Mouse (Mus musculus) hindbrain, embryonic 10.5 days (tissue): ENCODE data around the gene Bud31. TPM values are rescaled to one million over a fixed set of nuclear protein-coding genes. Genes with fewer than 3 reads are reported as not detected.
A peak's percentile ranks its signal among the peaks of the same experiment; 100 is the strongest.
"Not testable (repeated sequence)": the region's sequence is repeated elsewhere in the genome, so short reads cannot be mapped to it uniquely, and the experiment has no call there.

ENCODE experiments used
- DNase-seq: peaks from one replicate; pipeline ENCODE4 v3.0.0-alpha.2; 2017; ENCODE audit warnings: low spot score
- H3K27ac ChIP-seq: fragments of 300-500 bp; sonication (generic); 2 replicates; pipeline ENCODE4 v1.5.1; 2016; ENCODE audit warnings: mild to moderate bottlenecking, moderate library complexity
- H3K27me3 ChIP-seq: fragments of 300-500 bp; sonication (generic); 2 replicates; pipeline ENCODE4 v1.6.1; 2016; ENCODE audit warnings: mild to moderate bottlenecking; ENCODE audit not compliant: poor library complexity, insufficient read depth, severe bottlenecking
- H3K36me3 ChIP-seq: fragments of 300-500 bp; sonication (generic); 2 replicates; pipeline ENCODE4 v1.6.1; 2016; ENCODE audit warnings: mild to moderate bottlenecking, moderate library complexity
- H3K4me1 ChIP-seq: fragments of 300-500 bp; sonication (generic); replicated peaks from 2 replicates; pipeline ENCODE4 v1.6.1; 2016; ENCODE audit warnings: mild to moderate bottlenecking
- H3K4me3 ChIP-seq: fragments of 300-500 bp; sonication (generic); 2 replicates; pipeline ENCODE4 v1.5.1; 2016; ENCODE audit warnings: mild to moderate bottlenecking, moderate library complexity
- H3K9me3 ChIP-seq: fragments of 300-500 bp; sonication (generic); 2 replicates; pipeline ENCODE4 v1.6.1; 2016; ENCODE audit warnings: mild to moderate bottlenecking, moderate library complexity
- WGBS: fragments of 180-500 bp; shearing (Covaris S2); methylation state at CpG from one replicate; pipeline ENCODE4 v1.1.7; 2016; 5-methylcytosine and 5-hydroxymethylcytosine counted together
- polyA plus RNA-seq: library from polyadenylated mRNA; unstranded; fragments of >200 nt; fragmentation: Nextera tagmentation; extraction: Ambion mirVana; gene quantifications from 2 replicates; pipeline ENCODE4 v1.2.1, GENCODE M21; 2016

Bud31 gene
- polyA plus RNA-seq, 1 experiment from 2014 or later = 266 TPM

DNA sequence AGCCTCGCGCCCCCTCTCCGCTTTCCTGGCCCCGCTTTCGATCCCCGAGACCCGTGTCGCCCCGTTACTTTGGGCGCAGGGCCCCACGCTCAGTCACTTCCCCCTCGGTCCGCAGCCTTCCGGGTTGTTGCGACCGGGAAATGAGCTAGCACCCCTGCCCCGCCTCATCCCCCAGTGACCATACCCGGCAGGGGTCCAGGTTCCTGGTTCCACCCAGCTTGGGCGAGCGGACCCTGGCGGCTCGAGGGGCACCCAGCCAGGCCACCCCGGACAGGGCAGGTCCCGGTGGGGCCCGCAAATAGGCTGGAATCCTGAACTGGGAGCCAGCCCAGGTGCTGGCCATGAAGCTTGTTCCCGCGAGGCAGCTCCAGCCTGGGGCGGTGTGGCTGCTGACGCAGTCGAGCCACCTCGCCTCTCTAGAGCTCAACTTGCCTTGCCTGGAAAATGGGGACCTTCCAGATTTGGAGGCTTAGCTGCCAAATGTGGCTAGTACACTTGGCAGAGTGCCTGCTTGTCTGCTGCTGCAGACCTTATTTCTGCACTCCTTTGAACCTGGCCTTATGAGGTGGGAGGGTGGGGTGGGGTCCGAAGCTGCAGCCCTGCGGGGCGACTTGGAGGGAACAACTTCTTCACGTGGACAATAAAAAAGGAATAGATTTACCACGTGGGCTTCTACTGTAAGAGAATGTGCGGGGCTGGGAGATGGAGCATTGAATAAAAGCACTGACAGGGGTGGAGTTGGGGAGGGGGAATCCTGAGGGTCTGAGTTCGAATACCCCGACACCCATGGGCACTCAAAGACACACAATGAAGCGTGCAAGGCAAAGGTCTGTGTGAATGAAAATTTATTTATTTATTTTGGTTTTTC is 25.3 kb upstream of the Bud31 start:
- DNase-seq = peak; percentile 27
- peaks cover 15% of the 10 kb centered on the region for H3K4me1 ChIP-seq
- peaks cover 26% of the 10 kb centered on the region for H3K27me3 ChIP-seq
- 20% methylated on average over 38 of the region's 40 CpGs for WGBS
- H3K36me3 ChIP-seq = peaks cover 16% of the 10 kb centered on the region
- H3K9me3 ChIP-seq = peaks cover 6% of the 10 kb centered on the region
- H3K4me3 ChIP-seq = peak overlapping the region; percentile 64
- H3K27ac ChIP-seq = peak overlapping the region; percentile 81

DNA sequence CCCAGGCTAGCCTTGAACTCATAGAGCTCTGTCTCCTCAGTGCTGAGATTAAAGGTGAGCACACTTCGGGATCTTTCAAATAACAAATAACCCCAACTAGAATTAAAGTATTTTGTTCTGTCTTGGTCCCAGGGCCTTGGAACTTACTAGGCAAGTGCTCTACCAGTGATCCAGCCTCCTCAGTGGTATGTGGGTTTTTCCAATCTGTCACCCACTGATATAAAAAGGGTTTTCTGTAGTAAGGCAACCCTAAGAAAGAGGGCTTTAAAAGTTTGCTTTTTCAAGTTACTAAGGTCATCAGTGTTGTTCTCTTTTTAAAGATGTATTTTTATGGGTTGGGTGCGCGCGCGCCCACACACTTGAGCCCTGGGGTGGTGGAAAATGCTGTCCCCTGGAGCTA is 24.4 kb upstream of the Bud31 start:
- Histone ChIP-seq H3K4me3 (no peak overlapping the region), H3K27me3 (peaks cover 26% of the 10 kb centered on the region), H3K4me1 (peaks cover 15% of the 10 kb centered on the region), H3K9me3 (peaks cover 6% of the 10 kb centered on the region), H3K27ac (no peak overlapping the region), H3K36me3 (peaks cover 7% of the 10 kb centered on the region)
- 93% methylated on average over 5 of the region's 5 CpGs for WGBS
- DNase-seq = no peak

GRCm38 (mm10) chr5:145116316-145116715 is 23.8 kb upstream of the Bud31 start:
- H3K36me3 ChIP-seq = peaks cover 1% of the 10 kb centered on the region; the same call in 1 of the 2 replicates
- H3K4me1 ChIP-seq = peaks cover 15% of the 10 kb centered on the region
- no peak overlapping the region for H3K4me3 ChIP-seq
- peaks cover 26% of the 10 kb centered on the region for H3K27me3 ChIP-seq
- peaks cover 6% of the 10 kb centered on the region for H3K9me3 ChIP-seq
- H3K27ac ChIP-seq = no peak overlapping the region
- 65% methylated on average over 4 of the region's 4 CpGs for WGBS
- DNase-seq = no peak

DNA sequence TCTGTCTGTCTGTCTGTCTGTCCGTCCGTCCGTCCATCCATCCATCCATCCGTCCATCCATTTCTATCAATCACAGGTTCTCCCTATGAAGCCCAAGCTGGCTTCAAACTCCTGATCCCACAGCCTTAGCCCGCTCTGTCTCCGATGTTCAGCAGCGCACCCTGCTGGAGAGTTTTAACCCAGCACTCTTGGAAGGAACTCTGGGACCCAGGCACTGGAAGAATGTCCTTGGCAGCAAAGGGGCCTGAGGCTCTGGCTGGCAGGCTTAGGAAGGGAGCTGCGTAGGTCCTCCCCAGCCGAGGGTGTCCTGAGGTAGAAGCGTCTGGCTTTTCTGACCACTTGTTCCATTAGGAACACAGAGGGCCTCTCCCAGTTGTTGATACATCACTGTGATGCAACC is 23.2 kb upstream of the Bud31 start:
- peaks cover 26% of the 10 kb centered on the region for H3K27me3 ChIP-seq
- H3K4me3 ChIP-seq = no peak overlapping the region
- peaks cover 6% of the 10 kb centered on the region for H3K9me3 ChIP-seq
- no peak overlapping the region for H3K27ac ChIP-seq
- peaks cover 15% of the 10 kb centered on the region for H3K4me1 ChIP-seq
- 39% methylated on average over 10 of the region's 10 CpGs for WGBS
- 0 out of 2 replicates have a peak, but pooled peaks cover 3% of the 10 kb centered on the region for H3K36me3 ChIP-seq
- DNase-seq = peak; percentile 56

DNA sequence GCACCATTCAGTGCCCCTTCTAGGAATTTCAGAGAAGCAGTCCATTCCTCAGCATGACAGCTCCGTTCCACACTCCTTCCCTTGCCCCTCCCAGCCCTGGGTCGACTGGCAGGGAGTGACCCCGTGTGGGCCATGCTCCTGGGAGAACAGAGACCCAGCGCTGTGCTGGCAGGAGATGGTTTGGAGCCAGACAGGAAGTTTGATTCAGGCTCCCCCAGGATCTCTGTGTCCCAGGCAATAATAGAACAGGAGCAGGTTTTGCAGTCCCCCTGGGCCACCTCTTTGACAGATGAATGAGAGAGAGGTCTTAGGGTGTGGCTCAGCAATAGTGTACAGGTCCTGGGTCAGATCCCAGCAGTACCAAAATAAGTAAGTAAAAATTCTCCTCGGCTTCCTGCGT is 22.2 kb upstream of the Bud31 start:
- Histone ChIP-seq H3K36me3 (peaks cover 13% of the 10 kb centered on the region), H3K4me1 (peaks cover 15% of the 10 kb centered on the region), H3K27me3 (peaks cover 26% of the 10 kb centered on the region), H3K27ac (no peak overlapping the region), H3K9me3 (peaks cover 6% of the 10 kb centered on the region), H3K4me3 (no peak overlapping the region)
- 66% methylated on average over 6 of the region's 6 CpGs for WGBS
- no peak for DNase-seq

- H3K27ac ChIP-seq = no peak overlapping the region
- H3K27me3 ChIP-seq = peaks cover 23% of the 10 kb centered on the region
- no peak overlapping the region for H3K4me3 ChIP-seq
- 91% methylated on average over 5 of the region's 5 CpGs for WGBS
- peaks cover 15% of the 10 kb centered on the region for H3K4me1 ChIP-seq
- H3K9me3 ChIP-seq = peaks cover 6% of the 10 kb centered on the region
- H3K36me3 ChIP-seq = peaks cover 17% of the 10 kb centered on the region
- DNase-seq = no peak
Measured at GRCm38 (mm10) chr5:145118461-145118860, 21.7 kb upstream of the Bud31 start.

GRCm38 (mm10) chr5:145119385-145119784 is 20.8 kb upstream of the Bud31 start:
- DNase-seq = no peak
- Histone ChIP-seq H3K27me3 (peaks cover 14% of the 10 kb centered on the region), H3K4me3 (no peak overlapping the region), H3K4me1 (peaks cover 6% of the 10 kb centered on the region), H3K9me3 (peaks cover 6% of the 10 kb centered on the region), H3K36me3 (peaks cover 26% of the 10 kb centered on the region), H3K27ac (no peak overlapping the region)
- 84% methylated on average over 2 of the region's 2 CpGs for WGBS

DNA sequence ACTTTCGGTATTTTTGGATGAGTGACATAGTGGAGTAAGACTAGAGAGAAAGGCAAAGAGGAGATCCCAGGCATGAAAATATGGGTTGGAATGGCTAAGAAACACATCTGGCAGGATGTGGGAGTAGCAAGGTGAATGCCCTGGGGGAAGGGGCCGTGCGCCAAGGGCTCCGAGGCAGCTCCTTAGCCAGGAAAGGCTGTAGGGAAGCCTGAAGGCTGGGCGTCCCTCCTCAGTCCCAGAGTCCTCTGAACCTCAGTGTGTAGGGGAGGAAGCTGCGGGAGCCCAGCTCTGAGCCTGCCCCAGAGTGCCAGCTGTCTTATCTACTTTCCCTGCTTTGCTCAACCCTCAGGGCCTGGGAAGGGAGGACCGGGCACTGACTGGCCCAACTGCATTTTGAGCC is 19.2 kb upstream of the Bud31 start:
- 64% methylated on average over 7 of the region's 7 CpGs for WGBS
- H3K27ac ChIP-seq = no peak overlapping the region
- DNase-seq = no peak
- H3K4me1 ChIP-seq = no peaks in the 10 kb centered on the region
- H3K9me3 ChIP-seq = peaks cover 6% of the 10 kb centered on the region
- no peaks in the 10 kb centered on the region for H3K27me3 ChIP-seq
- H3K36me3 ChIP-seq = peaks cover 42% of the 10 kb centered on the region
- H3K4me3 ChIP-seq = no peak overlapping the region

DNA sequence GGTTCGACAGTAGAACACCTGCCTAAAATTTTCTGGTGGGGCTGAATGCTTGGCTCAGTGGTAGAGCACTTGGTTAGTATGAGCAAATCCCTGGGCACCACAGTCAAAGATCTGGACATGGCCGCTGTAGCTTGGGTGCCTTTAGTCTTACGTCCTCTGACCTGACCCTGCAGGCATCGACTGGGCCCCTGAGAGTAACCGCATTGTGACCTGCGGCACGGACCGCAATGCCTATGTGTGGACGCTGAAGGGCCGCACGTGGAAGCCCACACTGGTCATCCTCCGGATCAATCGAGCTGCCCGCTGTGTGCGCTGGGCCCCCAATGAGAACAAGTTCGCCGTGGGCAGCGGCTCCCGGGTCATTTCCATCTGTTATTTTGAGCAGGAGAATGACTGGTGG is 16.8 kb upstream of the Bud31 start:
- no peaks in the 10 kb centered on the region for H3K27me3 ChIP-seq
- peaks cover 6% of the 10 kb centered on the region for H3K9me3 ChIP-seq
- no peaks in the 10 kb centered on the region for H3K4me1 ChIP-seq
- H3K27ac ChIP-seq = no peak overlapping the region
- peaks cover 66% of the 10 kb centered on the region for H3K36me3 ChIP-seq
- DNase-seq = no peak
- WGBS = 94% methylated on average over 19 of the region's 19 CpGs
- H3K4me3 ChIP-seq = no peak overlapping the region

- H3K36me3 ChIP-seq = peaks cover 97% of the 10 kb centered on the region
- no peaks in the 10 kb centered on the region for H3K4me1 ChIP-seq
- no peaks in the 10 kb centered on the region for H3K27me3 ChIP-seq
- DNase-seq = no peak
- no peaks in the 10 kb centered on the region for H3K9me3 ChIP-seq
- no peak overlapping the region for H3K27ac ChIP-seq
- 93% methylated on average over 9 of the region's 9 CpGs for WGBS
- H3K4me3 ChIP-seq = no peak overlapping the region
Measured at GRCm38 (mm10) chr5:145126580-145126979, 13.6 kb upstream of the Bud31 start.

DNA sequence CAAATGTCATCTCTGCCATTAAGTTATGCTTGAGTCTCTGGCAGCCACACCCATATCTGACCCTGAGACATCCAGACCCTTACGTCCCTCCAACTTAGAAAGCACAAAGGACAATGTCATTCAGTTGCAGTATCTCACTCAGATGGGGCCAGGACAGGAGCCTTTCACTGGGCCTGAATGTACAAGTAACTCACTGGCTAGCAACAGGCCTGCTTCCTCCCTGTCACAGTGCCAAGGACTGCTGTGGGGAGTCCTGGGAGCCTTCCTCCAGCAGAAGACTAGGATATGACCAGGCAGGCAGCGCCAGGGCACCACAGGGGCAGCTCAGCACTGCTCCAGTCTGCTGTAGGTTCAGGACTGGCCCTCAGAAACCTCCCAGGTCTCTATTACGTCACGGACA is 11.0 kb upstream of the Bud31 start:
- 96% methylated on average over 4 of the region's 4 CpGs for WGBS
- Histone ChIP-seq H3K9me3 (no peaks in the 10 kb centered on the region), H3K27ac (no peak overlapping the region), H3K27me3 (no peaks in the 10 kb centered on the region), H3K36me3 (peaks cover 100% of the 10 kb centered on the region), H3K4me1 (no peaks in the 10 kb centered on the region), H3K4me3 (no peak overlapping the region)
- DNase-seq = no peak

- H3K27ac ChIP-seq, H3K4me3 ChIP-seq, H3K9me3 ChIP-seq, H3K27me3 ChIP-seq, DNase-seq, H3K4me1 ChIP-seq: not testable (repeated sequence)
- peaks cover 100% of the 10 kb centered on the region for H3K36me3 ChIP-seq
- WGBS = 91% methylated on average over 6 of the region's 6 CpGs
Measured at GRCm38 (mm10) chr5:145129773-145130172, 10.4 kb upstream of the Bud31 start.

DNA sequence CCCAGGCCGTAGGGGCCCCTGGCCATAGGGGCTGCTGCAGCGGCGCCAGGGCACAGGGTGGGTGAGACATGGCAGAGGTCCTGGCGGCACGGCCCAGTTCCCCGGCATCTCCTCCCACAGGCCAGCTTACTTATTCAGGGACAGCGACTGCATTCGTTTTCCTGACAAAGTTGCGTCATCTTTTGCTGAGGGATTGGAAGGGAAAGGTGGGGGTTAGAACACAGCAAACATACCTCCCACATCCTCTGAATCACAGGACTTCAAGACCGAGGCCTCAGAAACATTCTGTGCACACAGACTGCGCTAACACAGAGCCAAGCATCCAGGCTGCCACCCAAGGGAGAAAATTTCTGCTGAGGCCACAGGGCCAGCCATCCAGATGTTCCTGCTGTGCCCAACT is 10.0 kb upstream of the Bud31 start:
- Histone ChIP-seq H3K4me1 (no peaks in the 10 kb centered on the region), H3K36me3 (peaks cover 100% of the 10 kb centered on the region)
- 95% methylated on average over 11 of the region's 11 CpGs for WGBS

More for the DNA sequence above, 10.0 kb upstream of the Bud31 start:
- Histone ChIP-seq H3K27ac (no peak overlapping the region), H3K27me3 (no peaks in the 10 kb centered on the region), H3K9me3 (no peaks in the 10 kb centered on the region), H3K4me3 (no peak overlapping the region)
- DNase-seq = no peak
